Mouse (Mus musculus) left cerebral cortex, postnatal 36 days (tissue): ENCODE measurements around the gene Aida. TPM values are rescaled to one million over a fixed set of nuclear protein-coding genes. Genes with fewer than 3 reads are reported as not detected.
A peak's percentile ranks its signal among the peaks of the same experiment; 100 is the strongest.

Experiments
- DNase-seq, 2 experiments: peaks; one replicate each; pipeline ENCODE4 v3.0.0; 2021 to 2022; ENCODE audit warnings: low spot score in 2 of 2, mixed read lengths in 1 of 2
- intact Hi-C: fragments of 180-260 bp; cut with DNase I; formaldehyde crosslinking; loops from one replicate; pipeline ENCODE4 v1.15.1; 2025
- total RNA-seq, 2 experiments: library from RNA; stranded (reverse); gene quantifications; 2 replicates each; pipeline ENCODE4 v1.2.3; 2021

The Aida gene
- total RNA-seq, result 10 to 100 TPM; 49.6 to 54.4 TPM

DNA sequence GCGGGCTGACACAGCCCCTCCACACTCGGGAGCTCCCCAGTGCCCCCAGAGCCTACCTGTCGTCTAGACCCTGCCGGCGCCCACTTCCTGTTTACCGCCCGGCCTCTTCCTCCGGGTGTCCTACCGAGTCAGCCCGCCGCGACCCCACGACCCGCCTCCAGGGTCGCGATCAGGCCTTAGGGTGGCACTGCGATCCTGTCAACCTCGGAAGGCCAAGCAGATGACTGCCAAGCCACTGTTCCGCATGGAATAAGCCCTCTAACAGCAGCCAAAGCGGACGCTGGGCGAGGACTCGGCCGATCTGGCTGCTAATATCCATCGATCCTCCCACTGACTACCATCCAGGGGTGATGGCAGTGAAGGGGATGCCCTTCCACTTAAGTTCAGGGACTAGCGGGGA is at the start of gene Aida:
Gene Aida, plus strand, starts transcription at position 126 of the 400 bp plus-strand sequence.
- intact Hi-C loops, result loop anchor here (2.0 kb wide), 1 partner anchor 48 kb away; no protein-coding TSS in a partner anchor
- peak; percentile 48 to 55 for DNase-seq

DNA sequence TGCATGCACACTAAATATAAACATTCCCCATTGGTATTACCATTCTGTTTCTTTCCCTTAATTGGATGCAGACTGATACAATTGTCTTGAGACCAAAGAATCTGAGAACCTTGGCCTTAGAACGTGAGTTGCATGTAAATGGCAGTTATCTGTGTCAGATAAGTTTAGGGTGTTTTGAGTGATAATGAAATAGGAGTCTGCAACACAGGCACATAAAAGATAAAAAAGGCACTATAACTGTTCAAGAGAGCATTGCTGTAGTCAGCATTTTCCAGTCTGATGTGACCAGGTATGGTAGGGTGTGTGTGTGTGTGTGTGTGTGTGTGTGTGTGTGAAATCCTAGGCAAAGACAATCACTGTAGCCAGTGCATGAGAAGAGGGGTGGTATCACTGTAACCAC is 48.2 kb upstream of the Aida start:
- DNase-seq, result no peak
- intact Hi-C loops, result loop anchor here (10.0 kb wide), 1 partner anchor 693 kb away; no protein-coding TSS in a partner anchor

DNA sequence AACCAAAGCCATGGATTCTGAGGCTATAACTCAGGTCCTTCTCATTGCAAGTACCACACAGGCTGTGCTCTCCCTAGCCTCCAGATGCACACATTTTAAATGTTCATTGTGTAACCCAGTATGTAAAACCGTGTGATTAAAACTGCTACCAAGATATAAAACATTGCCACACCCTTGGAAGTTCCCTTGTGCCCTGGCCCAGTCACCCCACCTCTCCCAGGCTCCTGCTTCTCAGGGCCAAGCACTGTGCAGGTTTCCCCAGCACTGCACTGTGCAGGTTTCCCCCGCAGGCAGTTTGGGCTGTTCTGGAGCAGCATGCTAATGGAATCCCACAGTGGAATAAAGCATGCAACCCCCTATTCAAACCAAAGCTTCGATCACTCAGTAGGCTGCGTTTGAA is 45.8 kb upstream of the Aida start:
- no peak for DNase-seq
- intact Hi-C loops, result no loop called here

DNA sequence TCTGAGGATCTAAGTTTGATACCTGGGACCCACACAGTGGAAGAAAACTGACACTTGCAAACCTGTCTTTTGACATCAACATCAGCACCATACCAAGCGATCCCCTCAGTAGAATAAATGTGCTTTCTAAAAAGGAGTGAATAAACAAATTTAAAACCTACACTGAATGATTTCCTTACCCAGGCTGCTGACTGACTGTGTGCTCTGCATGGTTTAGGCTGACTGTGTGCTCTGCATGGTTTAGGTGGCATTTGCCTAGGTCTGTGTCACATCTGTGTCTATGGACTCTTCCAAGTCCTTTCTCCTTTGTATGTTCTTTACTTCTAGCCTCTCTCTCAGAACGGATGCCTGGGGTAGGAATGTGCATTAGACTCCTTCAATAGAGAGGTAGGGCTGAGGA is 44.6 kb upstream of the Aida start:
- no peak for DNase-seq
- intact Hi-C loops, result no loop called here

DNA sequence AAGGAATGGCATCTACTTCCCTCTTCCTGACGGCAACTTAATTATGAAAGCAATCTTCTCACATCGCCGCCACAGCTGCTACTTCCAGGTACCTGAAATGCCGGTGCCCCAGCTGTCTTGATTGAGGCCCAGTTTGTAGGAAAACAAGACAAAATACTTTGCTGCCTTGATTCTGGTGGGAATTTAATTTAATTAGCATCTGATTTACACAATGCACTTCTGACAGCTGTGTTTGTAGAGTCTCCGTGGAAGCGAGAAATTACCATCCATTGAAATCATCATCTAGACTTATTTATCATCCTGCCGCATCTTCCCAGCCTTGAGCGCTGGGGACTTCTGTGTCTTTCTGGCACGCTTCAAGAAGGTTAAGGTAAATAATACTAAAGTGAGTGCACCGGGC is 43.8 kb upstream of the Aida start:
- no peak for DNase-seq
- intact Hi-C loops, result no loop called here

DNA sequence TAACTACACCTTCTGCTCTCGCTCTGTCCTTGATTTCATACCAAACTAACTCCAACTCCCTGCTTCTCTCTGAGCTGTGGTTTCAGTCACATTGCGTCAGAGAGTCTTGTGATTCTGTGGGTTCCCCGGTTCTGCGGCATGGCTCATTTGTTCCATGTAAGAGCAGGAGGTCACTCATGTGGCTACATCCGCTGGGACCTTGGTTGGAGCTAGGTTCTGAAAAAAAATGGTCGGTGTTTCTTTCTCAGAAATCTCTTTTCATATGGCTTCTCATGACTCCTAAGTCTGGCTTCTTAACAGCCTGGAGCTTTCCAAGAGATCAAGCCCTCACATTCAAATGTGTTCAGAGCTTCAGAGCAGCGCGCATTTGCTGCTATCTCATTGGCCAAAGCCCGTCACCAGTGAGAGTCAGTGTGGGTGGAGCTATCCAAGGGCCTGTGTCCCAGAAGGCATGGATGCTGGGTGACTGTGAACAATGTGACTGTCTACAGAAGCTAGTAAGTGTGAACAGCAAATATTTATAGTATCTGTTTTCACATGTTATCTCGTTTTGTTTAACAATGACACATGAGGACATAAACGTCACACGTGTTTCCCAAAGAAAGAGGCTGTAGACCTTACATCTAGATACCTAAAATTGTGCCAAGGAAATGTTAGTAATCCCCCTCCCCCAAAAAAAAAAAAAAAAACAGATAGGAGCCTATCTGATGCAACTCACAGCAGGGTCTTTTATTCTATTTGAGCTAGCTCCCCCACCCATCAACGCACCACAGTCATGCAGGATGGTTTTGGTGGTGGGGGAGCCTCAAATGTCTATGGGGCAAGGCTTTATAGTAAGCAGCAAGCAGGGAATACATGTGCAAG is 32.0 kb upstream of the Aida start:
- no peak for DNase-seq
- intact Hi-C loops, result no loop called here

DNA sequence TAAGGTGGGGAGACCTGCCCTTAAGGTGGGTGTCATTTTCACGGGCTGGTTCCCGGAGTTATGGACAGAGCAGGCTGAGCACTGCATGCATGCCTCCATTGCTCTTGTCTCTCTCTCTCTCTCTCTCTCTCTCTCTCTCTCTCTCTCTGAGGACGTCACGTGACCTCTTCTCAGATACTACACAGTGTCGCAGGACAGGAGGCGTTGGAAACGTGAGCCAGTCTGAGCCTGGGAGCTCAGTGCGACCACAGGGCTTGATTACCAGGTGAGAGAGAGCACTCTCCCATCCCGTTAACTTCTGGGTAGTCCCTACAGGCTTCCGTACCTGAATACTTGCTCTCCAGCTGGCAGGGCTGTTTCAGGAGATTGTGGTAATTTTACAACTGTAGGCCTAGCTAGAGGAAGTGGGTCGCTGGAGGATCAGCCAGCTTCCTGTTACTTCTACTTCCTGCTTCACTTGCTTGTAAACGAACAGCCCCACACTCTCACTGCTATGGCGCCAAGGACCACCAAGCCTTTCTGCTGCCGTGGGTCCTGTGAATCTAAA is 30.4 kb upstream of the Aida start:
- no peak for DNase-seq
- intact Hi-C loops, result no loop called here

DNA sequence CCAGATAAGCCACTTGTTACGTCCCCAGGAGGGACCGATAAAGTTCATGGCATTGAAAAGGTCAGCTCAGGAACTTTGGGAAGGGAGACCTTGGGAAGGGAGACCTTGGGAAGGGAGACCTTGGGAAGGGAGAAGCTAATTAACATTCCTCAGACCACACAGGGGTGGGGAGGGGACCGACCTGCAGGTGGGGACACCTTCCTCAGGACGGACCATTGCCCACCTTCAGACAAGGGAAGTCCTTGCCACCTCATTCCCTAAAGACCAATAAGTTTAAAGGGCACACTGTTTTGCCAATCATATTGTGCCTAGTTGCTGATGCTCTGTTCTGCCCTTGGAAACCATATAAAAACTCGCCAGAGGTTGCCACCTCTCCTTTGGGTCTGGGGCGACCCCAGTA is 28.7 kb upstream of the Aida start:
- DNase-seq, result no peak
- intact Hi-C loops, result no loop called here

DNA sequence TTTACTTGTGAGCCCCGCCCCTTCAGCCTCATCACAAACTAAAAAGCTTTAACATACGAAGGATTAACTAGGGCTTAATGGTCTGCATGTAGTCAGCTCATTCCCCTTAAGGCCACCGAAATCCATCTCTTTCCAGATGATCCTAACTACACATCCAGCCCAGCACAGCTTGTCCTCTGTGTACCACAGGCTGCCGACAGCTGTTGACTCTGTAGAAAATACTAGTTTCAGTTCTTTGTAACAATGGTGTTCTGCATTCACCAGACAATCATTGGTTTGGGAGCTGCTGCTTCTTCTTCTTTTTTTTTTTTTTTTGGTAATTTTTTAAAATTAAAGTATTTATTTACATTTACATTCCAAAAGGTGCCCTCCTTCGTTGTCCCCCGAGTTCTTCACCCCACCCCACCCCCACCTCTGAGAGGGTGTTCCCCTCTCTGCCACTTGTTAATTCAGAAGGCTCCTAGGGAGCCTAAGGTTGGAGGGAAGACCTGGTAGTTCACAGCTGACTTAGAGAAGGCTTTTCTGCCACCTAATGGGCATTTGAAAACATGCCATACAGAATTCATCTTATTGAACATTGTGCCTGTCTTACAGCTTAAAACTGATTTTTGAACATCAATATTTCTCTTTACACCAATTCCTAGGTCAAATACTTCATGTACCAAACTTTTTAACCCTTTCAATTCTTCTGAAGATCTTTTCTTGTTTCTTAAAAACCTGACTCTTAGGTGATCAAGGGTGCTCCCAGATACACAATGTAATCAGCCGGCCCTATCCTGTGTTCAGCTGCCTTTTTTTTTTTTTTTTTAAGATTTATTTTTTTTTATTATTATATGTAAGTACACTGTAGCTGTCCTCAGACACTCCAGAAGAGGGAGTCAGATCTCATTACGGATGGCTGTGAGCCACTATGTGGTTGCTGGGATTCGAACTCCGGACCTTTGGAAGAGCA is 23.2 kb upstream of the Aida start:
- intact Hi-C loops, result no loop called here
- no peak for DNase-seq

DNA sequence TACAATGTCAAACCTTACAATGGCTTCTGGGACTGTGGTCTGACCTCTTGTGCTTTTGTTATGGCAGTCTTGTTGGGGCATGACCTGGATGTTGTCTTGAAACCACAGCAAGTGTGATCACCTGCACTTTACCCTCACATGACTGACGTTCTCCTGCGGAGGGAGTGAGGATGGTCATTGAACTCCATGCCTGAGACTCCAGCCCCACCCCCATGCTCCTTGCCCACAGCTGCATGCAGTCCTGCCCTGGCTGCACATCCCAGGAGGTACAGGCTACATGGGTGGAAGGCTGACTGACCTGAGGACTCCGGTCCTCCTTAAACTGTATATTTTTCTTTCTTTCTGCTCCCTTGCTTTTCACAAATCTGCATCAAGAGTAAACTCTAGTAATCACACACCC is 22.0 kb upstream of the Aida start:
- no peak for DNase-seq
- intact Hi-C loops, result no loop called here

DNA sequence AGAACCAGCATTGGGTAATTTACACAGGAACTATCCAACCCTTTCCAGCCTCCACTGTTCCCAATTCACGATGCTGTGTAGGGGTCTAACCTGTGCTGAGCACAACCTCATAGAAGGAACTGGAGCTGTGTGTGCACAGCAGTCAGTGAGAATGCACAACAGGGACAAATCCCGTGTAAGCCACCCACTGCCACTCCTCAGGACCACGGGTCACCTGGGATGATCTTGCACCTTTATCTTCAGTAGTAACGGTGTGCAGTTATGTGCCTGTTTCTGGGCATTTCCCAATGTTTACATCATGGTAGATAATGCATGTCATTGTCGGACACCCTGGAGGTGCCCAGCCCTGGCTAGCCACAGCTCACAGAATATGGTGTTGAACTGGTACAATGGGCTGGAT is 20.6 kb upstream of the Aida start:
- no peak for DNase-seq
- intact Hi-C loops, result no loop called here

DNA sequence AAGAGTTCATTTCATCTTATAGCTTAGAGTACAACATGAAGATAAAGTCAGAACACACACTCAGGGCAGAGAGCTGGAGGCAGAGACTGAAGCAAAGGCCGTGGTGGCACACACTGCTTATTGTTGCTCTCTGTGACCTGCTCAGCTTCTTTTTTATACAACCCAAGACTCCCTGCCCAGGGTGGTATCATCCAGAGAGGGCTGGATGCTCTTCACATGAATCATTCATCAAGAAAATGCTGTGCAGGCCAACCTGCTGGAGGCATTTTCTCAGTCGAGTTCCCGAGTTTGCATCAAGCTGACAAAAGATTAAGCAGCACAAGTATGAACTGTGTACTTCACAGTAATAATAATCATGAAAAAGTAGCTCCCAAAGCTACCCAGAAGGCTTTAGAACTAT is 8.0 kb upstream of the Aida start:
- intact Hi-C loops, result no loop called here
- no peak for DNase-seq

DNA sequence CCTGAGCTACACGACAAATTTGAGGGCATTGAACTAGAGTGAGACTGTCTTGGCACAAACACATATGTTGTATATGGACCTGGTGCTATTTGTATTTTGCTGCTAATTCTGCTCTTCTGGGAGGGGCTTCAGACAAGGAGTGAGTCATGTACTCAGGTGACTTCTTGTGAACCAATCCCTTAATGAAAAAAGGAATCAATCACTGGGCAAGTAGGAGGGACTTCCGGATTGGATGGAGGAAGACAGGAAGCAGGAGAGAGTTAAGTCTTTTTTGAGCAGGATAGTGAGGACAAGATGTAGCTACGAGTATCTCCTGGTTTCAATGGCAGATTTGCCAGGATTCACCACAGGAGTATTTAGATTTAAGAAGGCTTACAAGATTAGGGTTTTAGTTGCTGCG is 6.8 kb upstream of the Aida start:
- DNase-seq, result no peak
- intact Hi-C loops, result no loop called here

DNA sequence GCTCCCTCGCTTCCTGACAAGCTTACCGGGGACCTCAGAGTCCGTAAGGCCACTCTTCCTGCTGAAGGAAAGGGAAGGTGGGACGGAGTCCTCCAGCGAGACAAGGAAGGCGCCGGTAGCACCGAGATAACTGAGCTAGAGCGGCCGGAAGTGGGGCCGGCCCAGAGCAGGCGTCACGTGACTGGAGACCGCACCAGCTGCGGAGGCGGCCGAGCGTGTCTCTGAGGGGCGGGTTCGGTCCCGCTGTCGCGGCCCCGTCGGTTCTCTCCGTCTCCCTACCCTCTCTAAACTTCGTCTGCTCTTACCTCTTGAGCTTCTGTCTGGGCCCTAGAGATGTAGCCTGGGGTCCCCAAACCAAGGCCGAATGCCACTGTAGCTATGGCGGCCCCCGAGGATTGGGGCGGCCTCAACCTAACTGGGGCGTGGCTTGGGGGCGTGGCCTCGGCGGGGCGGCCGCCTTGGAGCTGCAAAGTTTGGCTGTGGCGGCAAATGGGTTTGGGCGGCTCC is 540 bp downstream of the Aida start, which contains the start of gene Brox:
Gene Brox, minus strand, starts transcription at position 393 of the 507 bp plus-strand sequence.
- intact Hi-C loops, result loop anchor here (2.0 kb wide), 1 partner anchor 48 kb away; no protein-coding TSS in a partner anchor
- peak; percentile 93 to 94 for DNase-seq

DNA sequence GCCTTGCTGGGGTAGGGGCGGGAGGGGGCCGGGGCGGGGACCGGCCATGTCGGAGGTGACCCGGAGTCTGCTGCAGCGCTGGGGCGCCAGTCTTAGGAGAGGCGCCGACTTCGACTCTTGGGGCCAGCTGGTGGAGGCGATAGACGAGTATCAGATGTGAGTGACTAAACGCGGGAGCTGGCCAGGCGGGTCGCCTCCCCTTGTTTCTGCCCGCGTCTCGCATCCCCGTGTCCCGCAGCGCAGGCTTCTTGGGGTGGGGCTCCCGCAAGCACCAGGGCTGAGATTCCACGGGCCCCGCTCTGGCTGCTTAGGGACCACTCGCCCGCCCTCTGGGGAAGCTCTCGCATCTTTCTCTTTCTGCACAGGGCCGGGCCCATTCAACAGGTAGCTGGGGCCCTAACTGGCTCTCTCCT is 1.1 kb downstream of the Aida start:
- intact Hi-C loops, result loop anchor here (2.0 kb wide), 1 partner anchor 47 kb away; no protein-coding TSS in a partner anchor
- peak; percentile 47 to 60 for DNase-seq

DNA sequence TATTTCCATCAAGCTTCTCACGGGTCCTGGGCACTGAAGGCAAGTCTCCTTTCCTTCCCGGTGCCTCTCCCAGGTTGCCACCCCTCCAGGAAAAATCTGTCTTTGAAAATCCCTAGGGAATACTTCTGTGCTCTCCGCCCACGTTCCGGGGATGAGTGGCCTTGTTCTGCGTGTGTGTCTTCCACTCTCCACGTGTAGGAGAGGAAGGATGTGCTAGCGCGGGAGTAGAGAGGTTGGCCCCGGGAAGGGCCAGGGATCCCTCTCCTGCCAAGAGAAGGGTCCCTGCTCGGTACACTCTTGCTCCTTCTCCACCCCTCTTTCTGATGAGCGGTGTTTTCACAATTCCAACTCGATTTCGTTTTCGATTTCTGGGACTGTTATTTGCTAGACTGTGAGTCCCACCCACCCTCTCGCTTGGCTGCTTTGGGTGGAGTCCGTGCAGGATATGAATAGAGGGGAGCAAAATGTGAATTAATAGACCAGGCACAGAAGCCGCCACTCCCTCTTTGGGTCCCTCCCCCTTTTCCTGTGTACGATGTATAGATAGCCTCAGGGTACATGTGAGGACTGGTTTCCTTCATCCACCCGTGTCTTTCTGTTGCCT is 1.6 kb downstream of the Aida start:
- DNase-seq, result peak; percentile 40 to 57
- intact Hi-C loops, result loop anchor here (2.0 kb wide), 1 partner anchor 47 kb away; no protein-coding TSS in a partner anchor

DNA sequence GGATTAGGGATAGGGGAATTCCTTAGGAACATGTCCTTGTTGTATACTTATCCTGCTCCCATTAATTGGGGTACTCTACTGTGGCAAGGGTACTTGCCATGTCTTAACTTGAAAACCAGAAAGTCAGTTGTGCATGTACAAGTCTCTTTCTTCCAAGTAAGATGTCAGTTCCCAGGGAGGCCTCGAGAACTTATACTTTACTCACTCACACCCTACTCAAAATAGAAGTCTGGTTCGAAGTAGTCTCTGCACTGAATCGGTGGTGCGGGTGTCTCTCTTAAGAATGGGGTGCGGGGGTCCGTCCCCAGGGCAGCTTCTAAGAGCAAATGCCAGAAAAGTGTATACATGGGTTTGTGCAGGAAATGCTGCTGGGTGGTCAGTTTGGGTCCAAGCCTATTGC is 2.8 kb downstream of the Aida start:
- intact Hi-C loops, result no loop called here
- peak; percentile 91 to 99 for DNase-seq

DNA sequence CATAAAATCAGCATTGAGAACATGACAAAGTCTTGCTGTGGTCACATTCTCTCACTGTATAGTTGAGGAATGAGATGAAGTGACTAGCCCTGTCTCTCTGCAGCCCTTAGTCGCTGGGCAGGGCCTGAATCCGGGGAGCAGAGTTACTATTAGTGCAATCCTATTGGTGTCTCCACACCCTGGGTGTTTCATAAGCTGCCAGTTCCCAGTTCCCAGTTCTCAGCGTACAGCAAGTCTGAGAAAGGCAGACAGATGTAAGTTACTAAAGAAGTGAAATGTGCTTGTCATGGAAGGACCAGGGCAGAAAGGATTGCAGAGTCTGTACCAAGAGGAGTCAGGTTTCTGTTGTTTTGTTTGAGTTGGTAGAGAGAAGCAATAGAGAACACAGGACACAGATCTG is 11.2 kb downstream of the Aida start:
- intact Hi-C loops, result no loop called here
- no peak for DNase-seq

DNA sequence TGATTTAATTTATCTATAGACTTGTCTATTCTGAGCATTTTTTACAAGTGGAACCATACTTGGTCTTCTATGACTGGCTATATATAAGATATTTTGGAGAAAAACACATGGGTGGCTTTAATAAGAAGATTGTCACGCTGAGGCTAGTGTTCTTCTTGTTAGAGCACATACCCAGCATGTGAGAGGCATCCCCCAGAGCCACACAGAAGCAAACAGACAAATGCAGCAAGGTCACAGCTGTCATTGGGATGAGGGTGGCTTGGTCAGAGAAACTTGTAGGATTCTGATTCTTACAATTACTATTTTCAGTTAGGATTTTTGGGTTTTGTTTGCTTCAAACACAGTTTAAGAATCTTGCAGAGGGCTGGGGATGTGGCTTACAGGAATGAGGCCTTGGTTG is 12.1 kb downstream of the Aida start:
- intact Hi-C loops, result no loop called here
- no peak for DNase-seq
